Mouse (Mus musculus): Measurements from ENCODE around the gene Nap1l4. TPM values are rescaled to one million over a fixed set of nuclear protein-coding genes. Genes with fewer than 3 reads are reported as not detected.

Gene Nap1l4
- polyA plus RNA-seq, 1 experiment from 2014 or later, result 151 TPM

Small RNA genes lying within 50 kb of the gene (microRNA-seq; reads per million reads assigned to microRNA genes)
- 1.1 reads per million for gene Mir7064

Other genes starting within 250 kb of the Nap1l4 start
- 293 and 336 TPM in 2 replicates for gene Cdkn1c, start 88.1 kb downstream of the Nap1l4 start, polyA plus RNA-seq (2014; fragmentation: Nextera tagmentation; extraction: Ambion mirVana)
- gene Slc22a18, start 75.4 kb downstream of the Nap1l4 start, polyA plus RNA-seq (2014; fragmentation: Nextera tagmentation; extraction: Ambion mirVana), result 0.90 and 1.0 TPM in 2 replicates
- 0.57 and 0.87 TPM in 2 replicates for gene Phlda2, start 46.0 kb downstream of the Nap1l4 start, polyA plus RNA-seq (2014; fragmentation: Nextera tagmentation; extraction: Ambion mirVana)
- gene Cars, start 51.0 kb upstream of the Nap1l4 start, polyA plus RNA-seq (2014; fragmentation: Nextera tagmentation; extraction: Ambion mirVana), result 62.4 and 70.5 TPM in 2 replicates
- 0.17 and 0.33 TPM in 2 replicates for gene Tnfrsf26, start 79.6 kb upstream of the Nap1l4 start, polyA plus RNA-seq (2014; fragmentation: Nextera tagmentation; extraction: Ambion mirVana)
- 3.1 and 4.7 TPM in 2 replicates for gene Tnfrsf22, start 100.6 kb upstream of the Nap1l4 start, polyA plus RNA-seq (2014; fragmentation: Nextera tagmentation; extraction: Ambion mirVana)
- 0.64 and 0.80 TPM in 2 replicates for gene Tnfrsf23, start 136.8 kb upstream of the Nap1l4 start, polyA plus RNA-seq (2014; fragmentation: Nextera tagmentation; extraction: Ambion mirVana)
- 35.0 and 38.1 TPM in 2 replicates for gene Osbpl5, start 207.9 kb upstream of the Nap1l4 start, polyA plus RNA-seq (2014; fragmentation: Nextera tagmentation; extraction: Ambion mirVana)
- not detected in 2 replicates for gene Mrgprg, start 217.9 kb upstream of the Nap1l4 start, polyA plus RNA-seq (2014; fragmentation: Nextera tagmentation; extraction: Ambion mirVana)
- gene Mrgpre, start 235.4 kb upstream of the Nap1l4 start, polyA plus RNA-seq (2014; fragmentation: Nextera tagmentation; extraction: Ambion mirVana), result 8.7 and 9.2 TPM in 2 replicates

All from hindbrain, embryonic 14.5 days (tissue).